Mouse (Mus musculus): ENCODE results near the gene Podn. TPM values are rescaled to one million over a fixed set of nuclear protein-coding genes. Genes with fewer than 3 reads are reported as not detected.

Podn gene
- total RNA-seq, 2 experiments from 2014 or later, result 5.7 to 9.5 TPM

- intact Hi-C loops (cut with DNase I), result no loop called here
- no peak for DNase-seq
Observed at GRCm38 (mm10) chr4:108015067-108015765, 81.0 kb downstream of the Podn start.

- DNase-seq, result no peak
- intact Hi-C loops (cut with DNase I), result no loop called here
Observed at GRCm38 (mm10) chr4:108014466-108014865, 81.8 kb downstream of the Podn start.

GRCm38 (mm10) chr4:108008541-108008940, 87.7 kb downstream of the Podn start:
- intact Hi-C loops (cut with DNase I), result no loop called here
- no peak for DNase-seq

- DNase-seq, result no peak
- intact Hi-C loops (cut with DNase I), result no loop called here
Observed at GRCm38 (mm10) chr4:108007532-108008103, 88.6 kb downstream of the Podn start.

GRCm38 (mm10) chr4:108005328-108005727, 90.9 kb downstream of the Podn start:
- peak; percentile 67 for DNase-seq
- intact Hi-C loops (cut with DNase I), result no loop called here

GRCm38 (mm10) chr4:107999380-107999779, 96.9 kb downstream of the Podn start:
- no peak for DNase-seq
- intact Hi-C loops (cut with DNase I), result no loop called here

- intact Hi-C loops (cut with DNase I), result no loop called here
- DNase-seq, result peak; percentile 71
Observed at GRCm38 (mm10) chr4:107998641-107999332, 97.5 kb downstream of the Podn start.

GRCm38 (mm10) chr4:107996418-107996986, 99.7 kb downstream of the Podn start:
- DNase-seq, result peak; percentile 17
- intact Hi-C loops (cut with DNase I), result no loop called here

- DNase-seq, result no peak
- intact Hi-C loops (cut with DNase I), result no loop called here
Observed at GRCm38 (mm10) chr4:107995727-107996126, 100.5 kb downstream of the Podn start.

- intact Hi-C loops (cut with DNase I), result no loop called here
- no peak for DNase-seq
Observed at GRCm38 (mm10) chr4:107995011-107995410, 101.2 kb downstream of the Podn start.

GRCm38 (mm10) chr4:107991879-107992278, 104.4 kb downstream of the Podn start:
- no peak for DNase-seq
- intact Hi-C loops (cut with DNase I), result no loop called here

GRCm38 (mm10) chr4:107990818-107991217, 105.4 kb downstream of the Podn start:
- intact Hi-C loops (cut with DNase I), result no loop called here

GRCm38 (mm10) chr4:107988931-107989330, 107.3 kb downstream of the Podn start:
- no peak for DNase-seq
- intact Hi-C loops (cut with DNase I), result no loop called here

More at GRCm38 (mm10) chr4:107990818-107991217, 105.4 kb downstream of the Podn start:
- peak; percentile 59 for DNase-seq

- intact Hi-C loops (cut with DNase I), result no loop called here
- no peak for DNase-seq
Observed at GRCm38 (mm10) chr4:107986386-107987168, 109.7 kb downstream of the Podn start.

GRCm38 (mm10) chr4:107985812-107986211, 110.4 kb downstream of the Podn start:
- intact Hi-C loops (cut with DNase I), result no loop called here

GRCm38 (mm10) chr4:107984282-107984981, 111.8 kb downstream of the Podn start:
- intact Hi-C loops (cut with DNase I), result no loop called here

More at GRCm38 (mm10) chr4:107985812-107986211, 110.4 kb downstream of the Podn start:
- DNase-seq, result no peak

GRCm38 (mm10) chr4:107983717-107984116, 112.5 kb downstream of the Podn start:
- intact Hi-C loops (cut with DNase I), result no loop called here

More at GRCm38 (mm10) chr4:107984282-107984981, 111.8 kb downstream of the Podn start:
- peak; percentile 35 for DNase-seq

GRCm38 (mm10) chr4:107980002-107980600, 116.1 kb downstream of the Podn start:
- intact Hi-C loops (cut with DNase I), result no loop called here
- no peak for DNase-seq

More at GRCm38 (mm10) chr4:107983717-107984116, 112.5 kb downstream of the Podn start:
- DNase-seq, result no peak

GRCm38 (mm10) chr4:107979530-107979929, 116.7 kb downstream of the Podn start:
- peak; percentile 71 for DNase-seq
- intact Hi-C loops (cut with DNase I), result no loop called here

All from left cerebral cortex, postnatal 4 days (tissue).